Mouse (Mus musculus): ENCODE data around the gene Plvap. TPM values are rescaled to one million over a fixed set of nuclear protein-coding genes. Genes with fewer than 3 reads are reported as not detected.
A peak's percentile ranks its signal among the peaks of the same experiment; 100 is the strongest.

Gene Plvap
- polyA plus RNA-seq, 1 experiment from 2014 or later = 33.7 TPM

GRCm38 (mm10) chr8:71513018-71513754 is 1.6 kb upstream of the Plvap start:
- no peaks in the 10 kb centered on the region for H3K9me3 ChIP-seq (ENCODE audit: control insufficient read depth, low read length)
- no peak for DNase-seq (ENCODE audit: low spot score, missing footprints)

DNA sequence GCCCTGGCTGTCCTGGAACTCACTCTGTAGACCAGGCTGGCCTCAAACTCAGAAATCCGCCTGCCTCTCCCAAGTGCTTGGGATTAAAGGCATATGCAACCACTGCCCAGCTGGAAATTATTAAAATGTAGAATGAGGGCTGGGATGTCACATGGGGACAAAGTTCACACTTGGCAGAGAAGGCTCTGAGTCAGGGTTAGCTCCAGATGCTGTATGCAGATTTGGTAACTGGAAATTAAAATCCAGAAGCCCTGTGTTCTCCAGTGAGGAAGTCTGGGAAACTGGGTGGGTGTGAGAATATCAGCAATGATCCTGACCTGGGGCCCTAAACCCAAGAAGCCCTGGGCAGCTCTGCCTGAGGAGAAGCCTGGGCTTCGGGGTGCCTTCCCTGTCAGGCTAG is 2.2 kb downstream of the Plvap start:
- ATAC-seq (ENCODE audit: low FRiP score) = no peak
- Histone ChIP-seq H3K4me2 (no peak overlapping the region), H3K9me3 (ENCODE audit: control insufficient read depth, low read length) (no peaks in the 10 kb centered on the region), H3K4me1 (ENCODE audit: control insufficient read depth, insufficient read depth, low read length) (no peaks in the 10 kb centered on the region), H3K27ac (ENCODE audit: low read depth, low read length) (no peak overlapping the region), H3K36me3 (ENCODE audit: control insufficient read depth, insufficient read depth, low read length) (no peaks in the 10 kb centered on the region), H3K27me3 (ENCODE audit: control insufficient read depth, insufficient read depth, low read length) (peaks cover 32% of the 10 kb centered on the region), H3K4me3 (ENCODE audit: low read depth, low read length) (no peak overlapping the region), H3K9ac (ENCODE audit: low read length) (no peak overlapping the region)
- no peak for DNase-seq (ENCODE audit: low spot score, missing footprints)
- WGBS = 76% methylated on average over 2 of the region's 2 CpGs

More at GRCm38 (mm10) chr8:71513018-71513754, 1.6 kb upstream of the Plvap start:
- 76% methylated on average over 15 of the region's 15 CpGs for WGBS
- ATAC-seq (ENCODE audit: low FRiP score) = no peak
- Histone ChIP-seq H3K27ac (ENCODE audit: low read depth, low read length) (no peak overlapping the region), H3K4me3 (ENCODE audit: low read depth, low read length) (no peak overlapping the region), H3K9ac (ENCODE audit: low read length) (no peak overlapping the region), H3K4me2 (no peak overlapping the region), H3K36me3 (ENCODE audit: control insufficient read depth, insufficient read depth, low read length) (no peaks in the 10 kb centered on the region), H3K27me3 (ENCODE audit: control insufficient read depth, insufficient read depth, low read length) (peaks cover 8% of the 10 kb centered on the region), H3K4me1 (ENCODE audit: control insufficient read depth, insufficient read depth, low read length) (peaks cover 7% of the 10 kb centered on the region)

- Histone ChIP-seq H3K4me2 (peak overlapping the region; percentile 57), H3K4me3 (ENCODE audit: low read depth, low read length) (peak overlapping the region; percentile 31), H3K9me3 (ENCODE audit: control insufficient read depth, low read length) (no peaks in the 10 kb centered on the region), H3K9ac (ENCODE audit: low read length) (peak overlapping the region; percentile 16; the same call in 1 of the 2 replicates), H3K36me3 (ENCODE audit: control insufficient read depth, insufficient read depth, low read length) (no peaks in the 10 kb centered on the region), H3K27ac (ENCODE audit: low read depth, low read length) (no peak overlapping the region), H3K4me1 (ENCODE audit: control insufficient read depth, insufficient read depth, low read length) (no peaks in the 10 kb centered on the region), H3K27me3 (ENCODE audit: control insufficient read depth, insufficient read depth, low read length) (peaks cover 32% of the 10 kb centered on the region)
- WGBS = under 1% methylated on average over 61 of the region's 61 CpGs
- ATAC-seq (ENCODE audit: low FRiP score) (peak; percentile 80), DNase-seq (ENCODE audit: low spot score, missing footprints) (peak; percentile 97)
Observed at GRCm38 (mm10) chr8:71507589-71508104, 3.9 kb downstream of the Plvap start.

DNA sequence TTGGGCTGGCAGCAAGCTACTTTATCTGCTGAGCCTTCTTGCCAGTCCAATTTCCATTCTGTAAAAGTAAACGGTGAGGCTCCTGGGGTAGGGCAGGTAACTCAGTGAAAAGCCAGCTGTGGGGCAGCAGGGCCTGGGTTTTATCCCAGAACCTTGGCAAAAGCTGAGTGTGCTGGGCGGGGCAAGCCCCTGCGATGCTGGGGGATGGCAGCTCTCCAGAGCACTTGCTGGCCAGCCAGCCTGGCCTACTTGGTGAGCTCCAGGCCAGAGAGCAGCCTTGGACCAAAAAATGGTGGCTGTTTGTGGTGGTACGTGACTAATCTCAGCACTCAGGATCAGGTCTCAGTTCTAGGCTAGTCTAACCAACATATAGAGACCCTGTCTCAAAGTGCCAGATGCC is 5.6 kb downstream of the Plvap start:
- no peaks in the 10 kb centered on the region for H3K4me1 ChIP-seq (ENCODE audit: control insufficient read depth, insufficient read depth, low read length)
- H3K27me3 ChIP-seq (ENCODE audit: control insufficient read depth, insufficient read depth, low read length) = peaks cover 32% of the 10 kb centered on the region
- no peak overlapping the region for H3K4me2 ChIP-seq
- WGBS = 76% methylated on average over 4 of the region's 4 CpGs
- no peak for DNase-seq (ENCODE audit: low spot score, missing footprints)
- H3K4me3 ChIP-seq (ENCODE audit: low read depth, low read length) = no peak overlapping the region
- ATAC-seq (ENCODE audit: low FRiP score) = no peak
- H3K36me3 ChIP-seq (ENCODE audit: control insufficient read depth, insufficient read depth, low read length) = no peaks in the 10 kb centered on the region
- H3K9me3 ChIP-seq (ENCODE audit: control insufficient read depth, low read length) = no peaks in the 10 kb centered on the region
- no peak overlapping the region for H3K9ac ChIP-seq (ENCODE audit: low read length)
- no peak overlapping the region for H3K27ac ChIP-seq (ENCODE audit: low read depth, low read length)

DNA sequence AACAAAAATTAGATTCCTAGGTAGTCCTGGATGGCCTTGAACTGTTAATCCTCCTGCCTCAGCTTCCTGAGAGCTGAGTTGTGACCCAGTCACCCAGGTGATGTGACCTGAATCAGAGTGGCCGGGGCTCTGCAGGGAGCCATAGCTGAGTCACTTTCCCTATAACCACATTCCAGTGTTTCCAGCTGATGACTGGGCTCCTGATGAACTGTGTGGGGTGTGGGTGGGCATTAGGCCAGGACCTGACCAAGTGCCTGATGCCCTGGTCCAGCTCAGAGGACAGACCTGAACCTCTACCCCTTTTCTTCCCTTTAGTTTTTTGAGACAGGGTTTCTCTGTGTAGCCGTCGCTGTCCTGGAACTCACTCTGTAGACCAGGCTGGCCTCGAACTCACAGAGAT is 6.2 kb downstream of the Plvap start:
- Histone ChIP-seq H3K4me2 (no peak overlapping the region), H3K4me3 (ENCODE audit: low read depth, low read length) (no peak overlapping the region), H3K36me3 (ENCODE audit: control insufficient read depth, insufficient read depth, low read length) (no peaks in the 10 kb centered on the region), H3K27me3 (ENCODE audit: control insufficient read depth, insufficient read depth, low read length) (peaks cover 32% of the 10 kb centered on the region), H3K27ac (ENCODE audit: low read depth, low read length) (no peak overlapping the region), H3K4me1 (ENCODE audit: control insufficient read depth, insufficient read depth, low read length) (no peaks in the 10 kb centered on the region), H3K9me3 (ENCODE audit: control insufficient read depth, low read length) (no peaks in the 10 kb centered on the region), H3K9ac (ENCODE audit: low read length) (no peak overlapping the region)
- 93% methylated on average over 4 of the region's 4 CpGs for WGBS
- DNase-seq (ENCODE audit: low spot score, missing footprints) (no peak), ATAC-seq (ENCODE audit: low FRiP score) (no peak)

GRCm38 (mm10) chr8:71504349-71504748 is 7.2 kb downstream of the Plvap start:
- Histone ChIP-seq H3K4me2 (no peak overlapping the region), H3K27ac (ENCODE audit: low read depth, low read length) (no peak overlapping the region), H3K4me1 (ENCODE audit: control insufficient read depth, insufficient read depth, low read length) (no peaks in the 10 kb centered on the region), H3K9ac (ENCODE audit: low read length) (no peak overlapping the region), H3K4me3 (ENCODE audit: low read depth, low read length) (no peak overlapping the region), H3K27me3 (ENCODE audit: control insufficient read depth, insufficient read depth, low read length) (peaks cover 32% of the 10 kb centered on the region), H3K9me3 (ENCODE audit: control insufficient read depth, low read length) (no peaks in the 10 kb centered on the region), H3K36me3 (ENCODE audit: control insufficient read depth, insufficient read depth, low read length) (no peaks in the 10 kb centered on the region)
- no peak for ATAC-seq (ENCODE audit: low FRiP score)
- WGBS = 90% methylated on average over 4 of the region's 4 CpGs
- no peak for DNase-seq (ENCODE audit: low spot score, missing footprints)

GRCm38 (mm10) chr8:71498816-71499690 is 12.5 kb downstream of the Plvap start:
- Histone ChIP-seq H3K4me2 (no peak overlapping the region), H3K36me3 (ENCODE audit: control insufficient read depth, insufficient read depth, low read length) (no peaks in the 10 kb centered on the region), H3K9me3 (ENCODE audit: control insufficient read depth, low read length) (no peaks in the 10 kb centered on the region), H3K9ac (ENCODE audit: low read length) (no peak overlapping the region), H3K27ac (ENCODE audit: low read depth, low read length) (no peak overlapping the region), H3K27me3 (ENCODE audit: control insufficient read depth, insufficient read depth, low read length) (no peaks in the 10 kb centered on the region), H3K4me1 (ENCODE audit: control insufficient read depth, insufficient read depth, low read length) (peaks cover 8% of the 10 kb centered on the region), H3K4me3 (ENCODE audit: low read depth, low read length) (no peak overlapping the region)
- peak; percentile 84 for DNase-seq (ENCODE audit: low spot score, missing footprints)
- 50% methylated on average over 16 of the region's 16 CpGs for WGBS
- ATAC-seq (ENCODE audit: low FRiP score) = no peak

DNA sequence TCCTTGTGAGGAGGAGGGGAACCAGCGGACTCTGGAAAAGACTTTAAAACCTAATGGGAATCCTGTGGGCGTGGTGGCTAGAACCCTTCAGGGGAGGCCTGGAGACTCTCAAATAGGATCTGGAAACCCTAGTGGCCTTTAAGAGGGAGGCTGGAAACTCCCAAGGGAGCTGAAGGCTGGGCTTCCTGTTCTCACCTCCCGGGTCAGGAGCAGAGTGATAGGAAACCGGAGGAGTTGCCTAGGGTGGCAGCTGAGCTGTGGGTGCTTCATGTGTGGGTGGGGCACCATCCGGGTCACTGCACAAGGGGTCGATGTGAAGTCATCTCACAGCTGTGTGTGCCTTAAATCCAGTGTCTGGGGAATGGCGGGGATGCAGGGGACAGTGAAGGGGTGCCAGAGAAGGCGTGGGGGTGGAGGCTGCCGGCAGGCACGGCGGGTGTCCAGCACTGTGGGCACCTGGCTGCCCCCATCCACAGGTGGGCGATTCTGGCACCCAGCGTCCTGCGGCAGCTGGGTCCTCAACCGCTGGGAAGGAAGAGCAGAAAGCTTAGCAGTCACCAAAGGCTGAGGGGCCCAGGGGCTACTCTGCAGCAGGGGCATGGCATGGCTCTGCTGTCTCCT is 13.6 kb downstream of the Plvap start:
- H3K4me3 ChIP-seq (ENCODE audit: low read depth, low read length) = no peak overlapping the region
- H3K9me3 ChIP-seq (ENCODE audit: control insufficient read depth, low read length) = no peaks in the 10 kb centered on the region
- H3K36me3 ChIP-seq (ENCODE audit: control insufficient read depth, insufficient read depth, low read length) = no peaks in the 10 kb centered on the region
- peaks cover 8% of the 10 kb centered on the region for H3K4me1 ChIP-seq (ENCODE audit: control insufficient read depth, insufficient read depth, low read length)
- no peaks in the 10 kb centered on the region for H3K27me3 ChIP-seq (ENCODE audit: control insufficient read depth, insufficient read depth, low read length)
- 26% methylated on average over 15 of the region's 15 CpGs for WGBS
- no peak overlapping the region for H3K9ac ChIP-seq (ENCODE audit: low read length)
- no peak overlapping the region for H3K4me2 ChIP-seq
- DNase-seq (ENCODE audit: low spot score, missing footprints) (no peak), ATAC-seq (ENCODE audit: low FRiP score) (no peak)
- H3K27ac ChIP-seq (ENCODE audit: low read depth, low read length) = no peak overlapping the region

Measured in midbrain, embryonic 11.5 days (tissue).